Mouse (Mus musculus): ENCODE measurements at regions not wholly inside any gene's neighbourhood (a gene's known extent, or its start where the extent isn't known, plus 50 kb on each side); places are given as distances from the start of the nearest gene placed in this dataset.

DNA sequence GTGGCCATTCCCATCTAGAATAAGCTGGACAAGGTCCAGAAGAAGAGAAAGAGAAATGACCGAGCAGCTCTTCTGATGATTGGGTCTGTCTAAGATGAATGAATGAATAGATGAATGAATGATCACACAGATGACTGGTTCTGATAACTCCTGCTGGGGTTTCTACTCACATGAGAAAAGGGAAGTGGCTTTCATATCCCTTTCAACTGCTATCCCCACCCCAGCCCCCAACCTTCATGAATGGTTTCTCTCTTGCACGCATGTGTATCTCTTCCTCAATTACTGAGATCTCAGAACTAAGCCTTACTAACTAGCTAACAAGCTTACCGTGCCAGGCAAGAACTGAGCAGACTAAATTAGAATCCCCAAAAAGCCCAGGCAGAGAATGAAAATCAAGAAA, 233.8 kb downstream of the Gsdmc2 start:
- Histone ChIP-seq H3K4me3 (ENCODE audit: low read depth, low read length) (no peak overlapping the region), H3K9me3 (ENCODE audit: control insufficient read depth, low read length) (no peaks in the 10 kb centered on the region), H3K9ac (ENCODE audit: low read depth, low read length) (no peak overlapping the region), H3K4me1 (replicated peaks; ENCODE audit: control insufficient read depth, insufficient read depth, low read length) (no peaks in the 10 kb centered on the region), H3K36me3 (ENCODE audit: control insufficient read depth, insufficient read depth, low read length) (no peaks in the 10 kb centered on the region), H3K4me2 (replicated peaks; ENCODE audit: low read depth, low read length) (no peak overlapping the region), H3K27me3 (ENCODE audit: control insufficient read depth, insufficient read depth, low read length) (no peaks in the 10 kb centered on the region), H3K27ac (ENCODE audit: low read depth, low read length) (no peak overlapping the region)
- ATAC-seq (ENCODE audit: low FRiP score) (no peak), DNase-seq (ENCODE audit: low spot score) (no peak)
- WGBS, result 85% methylated on average over 3 of the region's 3 CpGs

DNA sequence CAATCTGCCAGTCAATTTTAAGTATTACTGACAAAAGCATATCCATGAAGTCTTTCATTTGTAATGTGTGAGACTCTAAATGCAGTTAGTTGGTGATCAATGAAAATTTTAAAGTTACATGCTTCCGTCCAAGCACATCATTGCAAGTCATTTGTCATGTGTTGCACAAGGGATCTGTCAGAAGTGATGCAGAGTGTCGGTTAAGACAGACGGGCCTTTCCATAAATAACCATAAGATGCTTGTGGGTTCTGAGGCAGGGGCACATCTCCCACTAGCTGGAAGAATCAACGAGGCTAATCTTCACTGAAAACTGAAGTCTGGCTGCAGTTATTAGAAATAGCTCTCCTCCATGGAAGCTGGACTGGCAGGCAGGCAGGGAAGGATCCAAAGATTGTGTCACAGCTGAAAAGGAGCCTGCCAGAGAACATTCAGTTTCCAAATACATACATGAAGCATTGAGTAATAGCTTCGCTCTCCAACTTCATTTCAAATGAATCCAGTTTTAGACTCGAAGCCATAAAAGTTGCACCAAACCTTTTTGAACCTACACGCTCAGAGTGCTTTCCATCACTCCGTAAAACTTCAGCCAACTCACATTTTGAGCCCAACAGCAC, 241.8 kb downstream of the Gsdmc2 start:
- H3K9me3 ChIP-seq (ENCODE audit: control insufficient read depth, low read length), result no peaks in the 10 kb centered on the region
- H3K4me1 ChIP-seq (replicated peaks; ENCODE audit: control insufficient read depth, insufficient read depth, low read length), result no peaks in the 10 kb centered on the region
- no peaks in the 10 kb centered on the region for H3K36me3 ChIP-seq (ENCODE audit: control insufficient read depth, insufficient read depth, low read length)
- 84% methylated on average over 8 of the region's 8 CpGs for WGBS
- H3K4me3 ChIP-seq (ENCODE audit: low read depth, low read length), result no peak overlapping the region
- no peak overlapping the region for H3K4me2 ChIP-seq (replicated peaks; ENCODE audit: low read depth, low read length)
- no peaks in the 10 kb centered on the region for H3K27me3 ChIP-seq (ENCODE audit: control insufficient read depth, insufficient read depth, low read length)
- DNase-seq (ENCODE audit: low spot score) (no peak), ATAC-seq (ENCODE audit: low FRiP score) (no peak)
- no peak overlapping the region for H3K27ac ChIP-seq (ENCODE audit: low read depth, low read length)
- no peak overlapping the region for H3K9ac ChIP-seq (ENCODE audit: low read depth, low read length)

DNA sequence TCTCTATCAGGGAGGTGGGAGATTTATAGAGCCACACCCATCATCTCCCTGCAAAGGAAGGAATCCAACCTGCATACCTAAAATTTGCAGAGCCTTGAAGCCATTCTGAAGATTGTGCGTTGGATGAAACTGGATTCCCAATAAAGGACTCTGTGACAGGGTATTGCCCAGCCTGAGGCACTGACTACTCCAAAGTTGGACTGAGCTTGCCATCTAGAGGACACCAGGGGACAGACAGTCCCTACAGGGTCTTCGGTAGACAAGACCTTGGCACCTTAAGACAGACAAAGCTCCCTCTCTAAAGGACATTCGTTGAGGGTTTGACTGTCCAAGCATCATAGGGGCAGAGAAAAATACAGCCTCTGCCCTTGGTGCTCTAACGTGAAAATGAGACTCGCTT, 243.4 kb downstream of the Gsdmc2 start:
- Histone ChIP-seq H3K4me3 (ENCODE audit: low read depth, low read length) (no peak overlapping the region), H3K4me2 (replicated peaks; ENCODE audit: low read depth, low read length) (no peak overlapping the region), H3K9me3 (ENCODE audit: control insufficient read depth, low read length) (no peaks in the 10 kb centered on the region), H3K9ac (ENCODE audit: low read depth, low read length) (no peak overlapping the region), H3K27ac (ENCODE audit: low read depth, low read length) (no peak overlapping the region), H3K27me3 (ENCODE audit: control insufficient read depth, insufficient read depth, low read length) (no peaks in the 10 kb centered on the region), H3K4me1 (replicated peaks; ENCODE audit: control insufficient read depth, insufficient read depth, low read length) (no peaks in the 10 kb centered on the region), H3K36me3 (ENCODE audit: control insufficient read depth, insufficient read depth, low read length) (no peaks in the 10 kb centered on the region)
- peak; percentile 75; the same call in 1 of the 2 replicates for ATAC-seq (ENCODE audit: low FRiP score)
- WGBS, result 64% methylated on average over 5 of the region's 5 CpGs
- DNase-seq (ENCODE audit: low spot score), result peak; percentile 54

DNA sequence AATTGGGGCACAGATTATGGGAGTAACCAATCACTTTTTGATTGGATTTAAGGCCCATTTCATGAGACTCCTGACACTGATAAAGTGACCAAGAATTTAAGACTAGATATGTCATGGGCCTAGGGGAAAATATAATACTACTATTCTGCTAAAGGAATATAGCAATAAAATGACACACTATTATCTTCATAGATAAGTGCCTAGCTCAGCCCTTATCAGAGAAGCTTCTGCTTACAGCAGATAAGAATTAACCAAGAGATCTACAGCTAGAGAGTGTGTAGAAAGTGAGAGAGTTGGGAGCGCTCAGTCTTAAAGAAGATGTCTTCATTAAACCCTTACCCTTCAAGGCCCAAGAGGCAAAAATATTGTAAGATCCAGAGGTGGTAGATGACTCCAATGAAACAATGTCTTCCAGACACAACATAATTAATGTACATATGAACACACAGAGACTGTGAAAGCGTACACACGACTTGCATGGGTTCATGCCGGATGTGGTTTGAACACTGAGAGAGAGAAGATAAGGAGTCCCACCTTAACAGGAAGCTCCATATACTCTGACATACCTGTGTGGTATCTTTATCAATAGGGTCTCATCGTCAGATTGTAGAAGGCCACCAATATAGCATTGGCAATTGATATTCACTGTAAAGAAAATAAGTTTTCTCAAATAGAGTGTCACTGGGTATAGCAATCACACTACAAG, 252.1 kb downstream of the Gsdmc2 start:
- Histone ChIP-seq H3K27ac (ENCODE audit: low read depth, low read length) (no peak overlapping the region), H3K27me3 (ENCODE audit: control insufficient read depth, insufficient read depth, low read length) (no peaks in the 10 kb centered on the region), H3K4me2 (replicated peaks; ENCODE audit: low read depth, low read length) (no peak overlapping the region), H3K9me3 (ENCODE audit: control insufficient read depth, low read length) (no peaks in the 10 kb centered on the region), H3K36me3 (ENCODE audit: control insufficient read depth, insufficient read depth, low read length) (no peaks in the 10 kb centered on the region), H3K4me1 (replicated peaks; ENCODE audit: control insufficient read depth, insufficient read depth, low read length) (no peaks in the 10 kb centered on the region), H3K9ac (ENCODE audit: low read depth, low read length) (no peak overlapping the region), H3K4me3 (ENCODE audit: low read depth, low read length) (no peak overlapping the region)
- ATAC-seq (ENCODE audit: low FRiP score), result no peak
- no peak for DNase-seq (ENCODE audit: low spot score)
- WGBS, result 96% methylated on average over 5 of the region's 5 CpGs

DNA sequence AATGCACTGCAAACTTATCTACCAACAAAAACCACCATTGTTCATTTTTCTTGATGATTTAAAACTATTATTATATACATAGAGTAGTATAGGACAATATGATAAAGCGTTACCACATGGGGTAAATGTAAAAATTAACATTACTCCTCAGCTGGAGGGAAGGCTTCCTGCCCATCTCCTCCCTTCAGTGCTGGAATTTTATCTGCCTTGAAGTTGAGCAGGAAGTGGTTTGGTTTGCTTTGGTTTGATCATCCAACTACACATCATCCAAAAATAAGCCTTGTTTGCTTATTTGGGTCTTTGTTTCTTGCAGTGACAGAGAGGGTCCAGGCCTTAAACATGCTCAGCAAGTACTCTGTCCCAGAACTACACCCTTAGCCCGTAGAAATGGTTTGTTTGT, 285.7 kb downstream of the Gsdmc2 start:
- no peaks in the 10 kb centered on the region for H3K4me1 ChIP-seq (replicated peaks; ENCODE audit: control insufficient read depth, insufficient read depth, low read length)
- WGBS, result 80% methylated on average over 2 of the region's 2 CpGs
- no peak overlapping the region for H3K9ac ChIP-seq (ENCODE audit: low read depth, low read length)
- no peak overlapping the region for H3K27ac ChIP-seq (ENCODE audit: low read depth, low read length)
- no peak overlapping the region for H3K4me3 ChIP-seq (ENCODE audit: low read depth, low read length)
- no peaks in the 10 kb centered on the region for H3K27me3 ChIP-seq (ENCODE audit: control insufficient read depth, insufficient read depth, low read length)
- no peak overlapping the region for H3K4me2 ChIP-seq (replicated peaks; ENCODE audit: low read depth, low read length)
- no peak for DNase-seq (ENCODE audit: low spot score)
- no peaks in the 10 kb centered on the region for H3K9me3 ChIP-seq (ENCODE audit: control insufficient read depth, low read length)
- H3K36me3 ChIP-seq (ENCODE audit: control insufficient read depth, insufficient read depth, low read length), result no peaks in the 10 kb centered on the region
- no peak for ATAC-seq (ENCODE audit: low FRiP score)

DNA sequence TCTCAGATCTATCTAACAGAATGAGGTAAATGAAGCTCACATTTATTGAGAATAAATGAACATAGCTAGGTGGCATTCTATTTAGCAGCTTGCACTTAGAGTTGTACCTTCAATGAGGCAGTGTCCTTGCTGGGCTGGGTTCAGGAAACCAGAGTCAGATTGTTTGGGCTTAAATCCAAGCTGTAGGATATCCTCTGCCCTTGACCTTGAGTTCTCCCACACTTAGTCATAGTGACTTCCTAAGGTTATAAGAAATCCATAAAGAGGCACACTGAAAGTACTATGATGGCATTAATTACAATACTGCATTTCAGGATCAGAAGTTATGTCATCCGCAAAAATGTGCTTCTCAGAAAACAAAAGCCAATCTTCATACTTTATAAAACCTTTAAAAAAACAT, 286.3 kb downstream of the Gsdmc2 start:
- DNase-seq (ENCODE audit: low spot score) (no peak), ATAC-seq (ENCODE audit: low FRiP score) (no peak)
- WGBS, result 93% methylated on average over 1 of the region's 1 CpGs
- Histone ChIP-seq H3K9me3 (ENCODE audit: control insufficient read depth, low read length) (no peaks in the 10 kb centered on the region), H3K36me3 (ENCODE audit: control insufficient read depth, insufficient read depth, low read length) (no peaks in the 10 kb centered on the region), H3K9ac (ENCODE audit: low read depth, low read length) (no peak overlapping the region), H3K4me2 (replicated peaks; ENCODE audit: low read depth, low read length) (no peak overlapping the region), H3K27me3 (ENCODE audit: control insufficient read depth, insufficient read depth, low read length) (no peaks in the 10 kb centered on the region), H3K4me3 (ENCODE audit: low read depth, low read length) (no peak overlapping the region), H3K27ac (ENCODE audit: low read depth, low read length) (no peak overlapping the region), H3K4me1 (replicated peaks; ENCODE audit: control insufficient read depth, insufficient read depth, low read length) (no peaks in the 10 kb centered on the region)

DNA sequence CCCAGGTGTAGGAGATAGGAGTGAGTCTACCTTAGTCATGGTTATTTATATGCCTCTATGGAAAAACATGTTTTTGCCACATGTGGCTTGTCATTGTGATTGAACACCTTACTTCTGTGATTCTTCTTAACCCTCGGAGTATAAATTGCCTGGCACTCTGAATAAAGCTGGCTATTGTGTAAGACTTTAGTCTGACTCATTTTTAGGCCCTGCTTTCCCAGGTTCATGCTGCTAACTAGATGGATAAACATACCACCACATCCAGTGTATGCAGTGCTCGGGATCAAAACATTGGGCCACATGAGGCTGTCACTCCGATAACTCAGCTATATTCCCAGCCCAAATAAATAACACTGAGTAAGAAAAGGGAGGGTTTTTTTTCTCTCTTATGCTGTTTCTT, 287.2 kb downstream of the Gsdmc2 start:
- Histone ChIP-seq H3K27ac (ENCODE audit: low read depth, low read length) (no peak overlapping the region), H3K9me3 (ENCODE audit: control insufficient read depth, low read length) (no peaks in the 10 kb centered on the region), H3K4me2 (replicated peaks; ENCODE audit: low read depth, low read length) (no peak overlapping the region), H3K9ac (ENCODE audit: low read depth, low read length) (no peak overlapping the region), H3K4me1 (replicated peaks; ENCODE audit: control insufficient read depth, insufficient read depth, low read length) (no peaks in the 10 kb centered on the region), H3K4me3 (ENCODE audit: low read depth, low read length) (no peak overlapping the region), H3K36me3 (ENCODE audit: control insufficient read depth, insufficient read depth, low read length) (no peaks in the 10 kb centered on the region), H3K27me3 (ENCODE audit: control insufficient read depth, insufficient read depth, low read length) (no peaks in the 10 kb centered on the region)
- ATAC-seq (ENCODE audit: low FRiP score) (no peak), DNase-seq (ENCODE audit: low spot score) (no peak)
- WGBS, result 81% methylated on average over 3 of the region's 3 CpGs

DNA sequence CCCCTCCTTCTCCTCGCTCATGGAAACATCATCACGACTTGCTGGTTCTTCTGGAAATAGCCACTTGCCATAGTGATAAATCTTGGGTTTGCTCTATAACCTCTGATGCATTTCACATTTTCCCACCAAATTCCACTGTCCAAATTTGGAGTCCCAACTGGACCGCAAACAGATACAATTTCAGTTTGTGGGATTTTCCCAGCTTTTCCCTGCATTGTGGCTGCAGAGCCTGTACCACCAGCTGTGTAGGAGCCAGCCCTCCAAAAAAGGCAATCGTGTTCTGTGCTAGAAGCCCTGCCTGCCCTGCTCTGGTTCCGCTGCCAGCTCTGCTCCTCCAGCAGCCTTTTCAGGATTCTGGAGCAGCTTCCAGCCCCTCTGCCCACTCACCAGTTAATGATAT, 291.4 kb downstream of the Gsdmc2 start:
- no peak overlapping the region for H3K9ac ChIP-seq (ENCODE audit: low read depth, low read length)
- no peaks in the 10 kb centered on the region for H3K9me3 ChIP-seq (ENCODE audit: control insufficient read depth, low read length)
- H3K27me3 ChIP-seq (ENCODE audit: control insufficient read depth, insufficient read depth, low read length), result no peaks in the 10 kb centered on the region
- H3K27ac ChIP-seq (ENCODE audit: low read depth, low read length), result no peak overlapping the region
- no peaks in the 10 kb centered on the region for H3K4me1 ChIP-seq (replicated peaks; ENCODE audit: control insufficient read depth, insufficient read depth, low read length)
- no peak overlapping the region for H3K4me2 ChIP-seq (replicated peaks; ENCODE audit: low read depth, low read length)
- no peak overlapping the region for H3K4me3 ChIP-seq (ENCODE audit: low read depth, low read length)
- ATAC-seq (ENCODE audit: low FRiP score) (no peak), DNase-seq (ENCODE audit: low spot score) (no peak)
- no peaks in the 10 kb centered on the region for H3K36me3 ChIP-seq (ENCODE audit: control insufficient read depth, insufficient read depth, low read length)
- WGBS, result 78% methylated on average over 5 of the region's 5 CpGs

DNA sequence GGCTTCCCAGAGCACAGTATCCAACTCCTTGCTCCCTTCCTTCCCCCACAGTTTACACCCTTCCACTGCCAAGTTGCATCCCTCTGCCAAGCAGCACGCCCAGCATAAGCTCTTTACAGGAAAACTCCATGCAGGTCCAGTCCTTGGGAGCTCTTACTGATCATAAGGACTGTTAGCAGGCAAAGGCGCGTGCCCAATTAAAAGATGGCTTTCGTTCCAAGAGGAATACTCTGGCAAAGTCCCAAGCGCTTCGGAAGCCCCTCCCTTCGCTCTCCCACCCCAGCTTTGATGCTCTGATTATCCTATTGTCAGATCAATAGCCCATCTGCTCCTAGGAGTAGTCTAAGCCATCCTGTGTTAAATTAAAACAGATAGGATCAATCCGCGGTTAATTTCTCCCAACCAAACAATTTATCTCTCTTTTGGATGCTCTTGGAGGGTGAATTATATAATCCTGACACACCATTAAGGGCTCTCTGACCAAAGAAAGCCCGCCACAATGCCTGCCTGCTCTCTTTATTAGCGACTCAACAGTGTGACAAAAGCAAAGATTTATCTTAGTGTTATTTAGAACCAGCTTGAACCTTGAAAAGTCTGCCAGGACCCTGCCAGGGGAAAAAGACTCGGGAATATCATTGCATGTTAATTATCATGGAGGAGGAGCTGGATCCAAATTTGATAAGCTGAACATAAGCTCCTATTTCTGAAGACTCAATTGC, 312.5 kb downstream of the Gsdmc2 start:
- H3K9ac ChIP-seq (ENCODE audit: low read depth, low read length), result no peak overlapping the region
- no peaks in the 10 kb centered on the region for H3K27me3 ChIP-seq (ENCODE audit: control insufficient read depth, insufficient read depth, low read length)
- no peak overlapping the region for H3K27ac ChIP-seq (ENCODE audit: low read depth, low read length)
- ATAC-seq (ENCODE audit: low FRiP score), result peak; percentile 80
- DNase-seq (ENCODE audit: low spot score), result peak; percentile 9
- no peak overlapping the region for H3K4me3 ChIP-seq (ENCODE audit: low read depth, low read length)
- H3K4me1 ChIP-seq (replicated peaks; ENCODE audit: control insufficient read depth, insufficient read depth, low read length), result no peaks in the 10 kb centered on the region
- no peak overlapping the region for H3K4me2 ChIP-seq (replicated peaks; ENCODE audit: low read depth, low read length)
- WGBS, result 56% methylated on average over 12 of the region's 12 CpGs
- no peaks in the 10 kb centered on the region for H3K9me3 ChIP-seq (ENCODE audit: control insufficient read depth, low read length)
- no peaks in the 10 kb centered on the region for H3K36me3 ChIP-seq (ENCODE audit: control insufficient read depth, insufficient read depth, low read length)
